Mouse (Mus musculus) monocyte, adult 5-6 weeks (primary cell): Measurements from ENCODE around the gene Vmn1r54. TPM values are rescaled to one million over a fixed set of nuclear protein-coding genes. Genes with fewer than 3 reads are reported as not detected.
"Not testable (repeated sequence)": the region's sequence is repeated elsewhere in the genome, so short reads cannot be mapped to it uniquely, and the experiment has no call there.

Experiments used
- ATAC-seq: fragments of 153-309, 156-312 bp; replicated peaks from 2 replicates; pipeline ENCODE4 v1.8.0; 2017; ENCODE audit warnings: mild to moderate bottlenecking; ENCODE audit not compliant: low TSS enrichment, insufficient number of reproducible peaks, severe bottlenecking, poor library complexity, low FRiP score
- total RNA-seq: library from RNA; stranded (forward); fragments of 200-1000, 200-491, 200-594 nt; gene quantifications from 3 replicates; pipeline ENCODE4 v1.2.3, GENCODE M21; 2017

Gene Vmn1r54
- total RNA-seq, result not detected in 3 replicates

DNA sequence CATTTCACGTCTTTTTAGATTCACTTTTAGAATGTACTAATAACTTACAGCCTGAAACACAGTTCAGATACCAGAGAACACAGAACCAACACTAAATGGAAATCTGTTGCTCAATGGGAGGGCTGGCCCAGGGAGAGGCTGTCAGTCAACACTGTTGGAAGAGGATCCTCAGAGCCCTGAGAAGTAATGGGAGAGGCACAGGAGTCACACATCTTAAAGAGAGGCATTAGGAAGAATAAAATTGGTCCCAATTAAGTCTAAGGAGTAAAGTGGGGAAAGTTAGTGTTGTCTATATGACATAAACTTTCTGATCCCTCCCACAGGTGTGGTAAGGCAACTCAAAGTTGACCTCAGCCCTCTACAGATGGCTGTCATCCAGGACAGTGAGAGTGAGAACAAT is at the start of gene Vmn1r54:
Gene Vmn1r54, plus strand, starts transcription at position 301 of the 400 bp plus-strand sequence.
- ATAC-seq, result no peak

DNA sequence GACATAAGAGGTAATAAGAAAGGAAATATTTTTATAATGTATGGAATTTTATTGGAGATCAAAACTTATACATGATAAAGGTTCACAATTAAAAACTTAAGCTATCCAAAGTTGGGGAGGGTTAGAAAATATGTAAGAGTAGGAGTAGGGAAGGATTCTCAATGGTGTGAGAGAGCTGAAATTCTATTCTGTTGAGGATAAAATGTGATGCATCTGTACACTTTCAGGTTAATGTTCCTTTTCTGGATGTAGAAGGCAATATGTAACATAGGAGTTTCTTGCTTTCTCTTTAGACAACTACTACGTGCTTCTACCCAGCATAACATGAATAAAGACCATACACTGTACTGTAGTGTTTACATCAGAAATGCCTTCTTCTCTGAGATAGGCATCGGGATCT is 43.6 kb upstream of the Vmn1r54 start, which contains the start of gene V1ra8:
Gene V1ra8, plus strand, starts transcription at position 301 of the 400 bp plus-strand sequence.
- not testable (repeated sequence) for ATAC-seq

DNA sequence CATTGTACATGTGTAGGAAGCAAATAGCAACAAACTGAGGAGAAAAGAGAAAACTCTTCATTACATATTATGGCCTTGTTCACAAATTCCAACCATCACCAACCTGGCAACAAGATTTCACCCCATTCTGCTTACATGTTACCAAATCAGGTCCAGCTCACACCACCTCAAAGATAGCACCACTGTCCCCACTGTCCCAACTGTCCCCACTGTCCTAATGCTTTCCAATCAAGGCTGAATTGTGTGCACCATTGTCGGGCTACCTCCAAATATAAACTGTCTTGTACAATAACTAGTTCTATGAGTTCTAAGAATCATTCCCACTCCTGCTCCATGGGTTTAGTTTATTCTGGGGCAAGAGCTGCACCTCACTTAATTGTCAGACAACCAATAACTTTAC is 21.8 kb upstream of the Vmn1r54 start, which contains the start of gene Vmn1r53:
Gene Vmn1r53, minus strand, starts transcription at position 101 of the 400 bp plus-strand sequence.
- no peak for ATAC-seq

DNA sequence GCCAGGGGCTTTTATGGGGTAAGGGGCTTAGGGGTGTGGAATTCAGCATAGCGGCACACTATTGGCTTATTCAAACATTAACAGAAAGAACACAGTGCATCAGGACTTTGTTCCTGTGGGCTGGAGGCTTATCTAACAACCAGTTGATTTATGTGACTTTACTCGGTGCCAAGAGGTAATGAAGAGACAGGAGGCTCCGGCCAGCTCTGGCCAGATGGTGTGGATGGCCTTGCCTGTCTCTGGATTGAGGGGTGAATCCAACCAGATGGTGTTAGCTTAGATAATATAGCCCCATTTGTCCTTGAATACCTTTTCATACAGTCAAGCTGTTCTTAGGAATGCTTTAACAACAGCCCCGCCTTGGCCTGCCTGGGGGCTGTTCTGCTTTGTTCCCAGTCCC is 14.0 kb upstream of the Vmn1r54 start:
- ATAC-seq, result not testable (repeated sequence)

DNA sequence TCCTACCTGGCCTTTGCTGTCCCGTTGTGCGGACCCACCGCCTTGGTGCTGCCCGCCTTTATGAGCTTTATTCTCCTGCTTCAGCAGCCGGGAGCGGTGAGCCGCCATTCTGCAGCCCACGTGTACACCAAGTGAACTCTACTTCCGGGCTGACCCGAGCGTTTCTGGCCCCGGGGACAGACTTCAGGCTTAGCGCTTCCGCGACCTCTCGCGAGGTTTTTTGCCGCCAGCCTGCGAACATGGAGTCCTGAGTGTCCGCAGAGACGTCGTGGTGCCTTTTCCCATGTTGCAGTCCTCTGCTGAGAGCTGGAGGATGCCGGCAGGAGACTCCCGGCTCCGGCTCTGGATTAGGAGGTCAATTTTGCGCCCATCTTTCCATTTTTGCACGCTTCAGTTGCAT is 13.4 kb upstream of the Vmn1r54 start:
- ATAC-seq, result no peak

DNA sequence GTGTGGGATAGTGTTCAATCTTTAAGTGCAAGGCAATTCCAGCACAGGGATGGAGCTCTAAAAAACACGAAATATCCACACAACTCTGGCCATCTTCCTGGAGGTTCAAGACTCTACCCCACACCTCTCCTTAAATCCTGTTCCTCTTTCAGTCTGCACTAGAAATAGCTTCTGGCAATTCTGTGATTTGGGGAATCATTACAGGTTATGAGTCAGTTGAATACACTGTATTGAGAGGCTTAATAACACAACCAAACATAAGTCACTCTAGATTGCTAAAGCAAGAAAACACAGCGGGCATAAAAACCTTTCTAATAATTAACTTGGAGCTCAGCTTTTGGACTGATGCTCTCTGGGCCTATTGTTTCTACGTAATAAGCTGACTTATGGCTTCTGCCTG is 2.1 kb upstream of the Vmn1r54 start:
- no peak for ATAC-seq

DNA sequence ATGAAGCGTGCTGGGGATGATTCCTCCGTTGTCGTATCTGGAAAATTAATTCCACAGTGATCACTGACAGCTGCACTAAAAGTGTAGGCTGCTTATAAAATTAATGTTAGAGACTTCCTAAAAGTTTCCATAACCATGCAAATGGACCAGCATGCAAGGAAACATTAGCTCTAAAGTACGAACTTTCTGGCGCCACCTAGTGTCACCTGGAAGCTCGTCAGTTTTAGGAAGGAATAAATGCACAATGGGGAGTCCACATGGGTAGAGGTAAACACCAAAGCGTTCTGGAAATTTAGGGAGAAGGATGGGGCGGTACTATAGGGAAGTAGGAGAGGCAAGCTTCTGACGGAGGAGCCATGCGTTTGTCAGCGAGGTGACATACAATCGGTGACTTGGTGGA is 42.2 kb downstream of the Vmn1r54 start:
- ATAC-seq, result no peak

DNA sequence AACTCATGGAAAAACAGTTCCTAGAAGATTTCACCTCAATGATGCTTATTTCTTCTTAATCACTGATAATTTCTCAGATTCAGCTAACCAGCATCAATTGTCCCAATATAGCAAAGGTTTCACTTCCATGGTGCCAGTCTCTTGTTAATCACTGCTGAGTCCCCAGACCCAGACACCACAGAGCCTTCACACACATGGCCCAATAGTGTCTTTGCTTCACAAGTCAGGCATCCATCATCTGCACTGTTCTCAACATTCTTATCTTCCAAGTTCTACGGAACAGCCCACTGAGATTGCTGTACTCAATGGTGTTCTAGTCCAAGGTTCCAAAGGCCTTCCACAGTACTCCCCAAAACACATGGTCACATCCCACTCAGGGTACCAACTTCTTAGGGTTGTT is 54.8 kb downstream of the Vmn1r54 start, which contains the start of gene BC048671:
Gene BC048671, plus strand, starts transcription at position 301 of the 400 bp plus-strand sequence.
- ATAC-seq, result no peak

DNA sequence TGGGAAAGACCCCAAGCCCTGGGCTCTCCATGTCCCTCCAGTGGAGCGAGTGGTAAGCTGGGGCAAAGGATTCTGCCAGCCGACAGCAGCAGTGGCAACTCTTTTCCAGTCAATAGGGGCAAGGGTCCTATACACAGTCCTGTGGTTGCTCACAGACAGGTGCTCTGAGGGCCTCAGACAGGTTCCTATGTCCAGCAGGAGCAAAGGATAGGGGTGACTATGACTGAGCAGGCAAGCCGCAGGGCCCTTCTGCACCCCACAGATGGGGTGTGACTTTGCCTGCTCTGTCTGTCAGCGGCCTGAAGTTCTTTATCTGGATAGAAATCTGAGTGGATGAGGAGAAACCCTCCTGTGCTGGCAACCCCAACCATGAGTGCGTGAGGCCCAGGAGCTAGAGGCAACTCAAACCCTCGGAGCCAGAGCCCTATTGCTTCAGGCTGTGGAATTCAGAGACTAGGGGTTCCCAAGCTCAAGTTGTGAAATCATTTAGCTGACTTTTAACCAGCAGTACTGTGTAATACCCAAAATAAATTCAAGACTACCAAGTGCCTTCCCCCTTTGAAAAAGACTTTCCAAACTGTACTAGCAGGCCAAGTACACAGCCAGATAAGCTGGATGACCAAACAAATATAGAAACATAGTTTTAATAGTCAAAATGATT is 60.3 kb downstream of the Vmn1r54 start:
- ATAC-seq, result no peak

DNA sequence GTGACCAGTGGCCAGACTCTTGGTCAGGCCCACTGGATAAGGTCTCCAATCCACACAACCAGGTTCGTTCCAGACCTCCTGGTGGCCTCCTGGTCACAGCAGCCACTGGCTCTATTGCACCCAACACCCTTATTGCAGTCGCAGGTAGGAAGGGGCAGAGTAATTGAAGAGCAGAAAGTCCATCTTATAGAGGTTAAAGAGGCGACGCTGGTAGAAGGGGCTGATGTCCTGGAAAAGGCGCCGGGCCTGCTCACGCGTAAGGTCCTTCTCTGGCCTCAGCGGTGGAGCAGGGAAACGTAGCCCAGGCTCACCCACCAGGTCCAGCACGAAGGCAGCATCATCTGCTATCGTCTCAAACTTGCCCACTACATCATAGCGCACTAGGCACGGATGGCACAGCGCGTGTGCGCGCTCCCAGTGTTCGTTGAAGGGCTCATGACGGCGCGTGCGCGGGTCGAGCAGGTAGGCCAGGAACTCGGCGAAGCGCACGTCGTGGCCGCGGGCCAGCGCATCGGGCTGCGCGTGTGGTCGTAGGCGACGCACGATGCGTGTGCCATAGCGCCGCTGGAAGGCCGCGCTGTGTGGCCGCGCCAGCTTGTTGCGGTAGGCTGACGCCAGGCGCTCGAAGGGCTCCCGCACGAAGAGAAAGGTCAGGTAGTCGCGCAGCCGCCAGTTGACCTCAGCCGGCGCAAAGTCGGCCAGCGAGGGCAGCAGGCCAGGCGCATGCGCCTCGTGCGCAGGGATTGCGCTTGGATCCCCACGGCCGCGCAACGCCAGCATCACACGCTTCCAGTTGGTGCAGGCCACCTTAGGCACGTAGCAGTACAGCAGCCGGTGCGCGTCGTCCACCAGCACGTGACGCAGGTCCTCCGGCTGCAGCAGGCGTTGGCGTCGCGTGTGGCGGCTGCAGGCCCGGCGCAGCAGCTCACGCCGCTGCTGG is 63.0 kb downstream of the Vmn1r54 start:
- ATAC-seq, result no peak

DNA sequence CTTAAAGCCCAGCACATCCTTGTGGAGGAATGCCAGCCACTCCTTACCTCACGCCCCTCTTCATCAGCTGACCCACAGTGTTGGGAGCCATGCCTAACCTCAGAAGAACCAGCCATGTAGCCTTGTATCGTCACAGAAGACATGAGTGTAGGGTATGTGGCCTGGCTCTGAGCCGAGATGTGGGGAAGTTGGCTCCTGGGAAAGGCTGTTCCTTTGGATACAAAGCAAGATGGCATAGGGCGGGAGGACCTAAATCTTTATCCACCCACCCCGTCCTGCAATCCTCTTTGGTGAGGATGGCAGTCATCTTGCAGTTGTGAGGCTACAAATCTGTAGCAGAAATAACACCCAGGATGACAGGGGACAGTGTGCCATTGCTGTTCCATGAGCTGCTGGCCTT is 69.9 kb downstream of the Vmn1r54 start:
- no peak for ATAC-seq

DNA sequence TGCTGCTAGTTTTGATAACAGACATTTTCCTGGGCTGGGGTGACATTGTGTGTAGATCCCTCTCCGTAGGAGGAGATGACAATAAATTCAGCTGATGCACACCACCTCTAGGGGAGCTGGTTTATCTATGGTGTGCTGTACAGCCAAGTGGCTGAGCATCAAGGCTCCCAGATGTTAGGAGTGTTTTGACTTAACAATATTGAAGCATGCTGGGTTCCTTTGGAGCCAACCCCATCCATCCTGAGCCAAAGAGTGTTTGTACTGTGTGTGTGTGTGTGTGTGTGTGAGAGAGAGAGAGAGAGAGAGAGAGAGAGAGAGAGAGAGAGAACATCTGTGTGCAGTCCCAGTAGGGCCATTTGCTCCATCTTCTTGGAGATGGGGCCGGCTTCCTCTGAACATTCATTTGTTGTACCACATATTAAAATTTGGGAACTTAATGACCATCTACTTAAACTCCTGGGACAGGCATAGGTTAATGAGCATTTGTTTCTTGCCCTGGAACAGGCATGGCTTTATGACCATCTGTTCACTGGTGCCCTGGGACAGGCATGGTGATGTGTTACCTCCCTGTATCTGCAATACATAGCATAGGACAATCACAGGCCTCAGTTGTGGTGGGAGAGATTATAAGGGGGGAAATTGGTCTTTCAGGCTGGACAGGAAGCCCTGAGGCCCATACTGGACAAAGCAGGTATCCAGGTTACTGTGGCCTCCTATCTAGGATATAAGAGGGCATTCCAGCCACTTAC is 71.6 kb downstream of the Vmn1r54 start:
- ATAC-seq, result no peak

DNA sequence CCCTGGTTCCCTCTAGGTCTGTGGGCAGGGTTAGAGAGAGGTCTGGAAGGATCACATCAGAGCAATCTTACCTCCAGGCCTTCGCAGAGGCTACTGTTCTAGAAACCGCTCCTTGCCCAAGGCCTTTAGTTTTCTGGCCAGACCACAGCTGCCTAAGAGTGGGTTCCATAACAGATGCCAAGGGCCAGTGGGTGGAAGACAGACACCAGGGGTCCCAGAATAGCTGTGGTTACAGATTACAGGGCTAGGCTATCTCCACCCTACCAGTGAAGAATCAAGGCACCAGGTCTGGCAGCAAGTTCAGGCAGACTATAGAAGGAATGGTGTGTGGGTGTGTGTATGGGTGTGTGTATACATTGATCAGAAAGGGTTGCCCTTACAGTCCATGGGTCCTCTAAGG is 72.9 kb downstream of the Vmn1r54 start:
- no peak for ATAC-seq

DNA sequence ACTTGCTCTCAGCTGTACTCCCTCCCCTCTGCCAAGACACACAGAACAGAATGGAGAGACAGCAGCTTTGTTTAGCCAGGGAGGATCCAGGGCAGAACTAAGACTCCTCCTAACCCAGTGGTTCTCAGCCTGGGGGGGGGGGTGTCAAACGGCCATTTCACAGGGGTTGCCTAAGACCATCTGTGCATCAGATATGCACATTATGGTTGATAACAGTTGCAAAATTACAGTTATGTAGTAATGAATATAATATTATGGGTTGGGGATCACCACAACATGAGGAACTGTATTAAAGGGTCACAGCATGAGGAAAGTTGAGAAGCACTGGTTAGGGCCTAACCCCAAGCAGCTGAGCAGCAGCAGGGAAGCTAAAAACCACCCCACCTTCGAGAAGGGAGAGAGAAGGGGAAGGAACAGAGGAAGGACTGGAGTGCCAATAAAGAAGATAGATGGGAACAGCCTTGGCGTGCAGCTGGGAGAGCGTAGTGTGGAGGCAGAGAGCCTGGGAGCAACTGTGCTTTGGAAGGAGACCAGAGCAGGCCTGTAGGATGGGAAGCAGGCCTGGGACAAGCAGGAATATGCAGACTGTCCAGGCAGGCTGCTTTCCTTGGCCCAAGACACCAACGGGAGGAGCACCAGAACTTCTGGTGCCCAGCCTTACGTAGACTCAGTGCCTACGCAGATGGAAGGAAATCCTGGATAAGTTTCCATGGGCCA is 73.5 kb downstream of the Vmn1r54 start:
- no peak for ATAC-seq

DNA sequence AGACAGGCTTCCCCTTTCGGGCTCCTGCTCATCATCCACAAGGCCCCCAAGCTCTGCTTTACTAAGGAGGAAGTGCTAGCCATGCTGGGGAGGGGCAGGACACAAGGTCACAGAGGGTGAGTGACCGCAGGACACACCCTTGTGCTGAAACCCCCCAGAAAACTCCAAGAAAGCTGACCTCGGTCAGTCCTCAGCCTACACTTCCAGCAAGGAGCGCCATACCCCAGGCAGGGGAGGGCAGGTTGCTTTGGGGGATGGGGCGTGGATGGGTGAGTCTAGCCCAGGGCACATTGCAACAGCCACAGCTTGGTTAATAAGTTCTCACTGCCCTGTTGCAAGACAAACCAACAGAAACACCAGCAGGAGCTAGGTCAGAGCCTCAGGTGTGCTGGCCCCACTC is 74.3 kb downstream of the Vmn1r54 start:
- ATAC-seq, result no peak
